Mouse (Mus musculus) cerebellum, adult (tissue): ENCODE measurements around the gene Gm38394.

Experiments
- ATAC-seq: cut with Nextera tagmentation; 2 replicates; pipeline ENCODE4 v1.9.2; 2017; ENCODE audit warnings: mild to moderate bottlenecking, moderate library complexity, mixed read lengths; ENCODE audit not compliant: insufficient number of reproducible peaks, low FRiP score, low TSS enrichment

Gene Gm38394

GRCm38 (mm10) chr1:133596298-133597007, 64.7 kb downstream of the Gm38394 start:
- ATAC-seq: no peak

GRCm38 (mm10) chr1:133585995-133586537, 75.1 kb downstream of the Gm38394 start:
- no peak for ATAC-seq

GRCm38 (mm10) chr1:133571293-133571692, 89.8 kb downstream of the Gm38394 start:
- ATAC-seq: no peak
